Mouse (Mus musculus) heart, adult 2 months (tissue): ENCODE data around the gene Ap1g2.

Experiments used
- CTCF ChIP-seq: fragments of 200-600 bp; IDR thresholded peaks from 2 replicates; pipeline ENCODE4 v1.8.1; 2022; ENCODE audit warnings: antibody characterized with exemption, mild to moderate bottlenecking, moderate library complexity
- POLR2A ChIP-seq: fragments of 200-500 bp; IDR thresholded peaks from 2 replicates; pipeline ENCODE4 v1.6.1; 2011; ENCODE audit warnings: mild to moderate bottlenecking, low read depth, low read length, control low read depth; ENCODE audit not compliant: insufficient read depth

GRCm38 (mm10) chr14:55146324-55146723 is 39.9 kb upstream of the Ap1g2 start:
- TF ChIP-seq POLR2A (no peak), CTCF (no peak)
